Mouse (Mus musculus) forebrain, postnatal 0 days (tissue): Measurements from ENCODE around the gene Rgs8. TPM values are rescaled to one million over a fixed set of nuclear protein-coding genes. Genes with fewer than 3 reads are reported as not detected.

Experiments used
- ATAC-seq: fragments of 200-750 bp; cut with Nextera tagmentation; 2 replicates; pipeline ENCODE4 v1.8.0; 2017; ENCODE audit warnings: mild to moderate bottlenecking, moderate library complexity
- DNase-seq: peaks from one replicate; pipeline ENCODE4 v3.0.0-alpha.2; 2015
- H3K27ac ChIP-seq: fragments of 300-500 bp; sonication (generic); 2 replicates; pipeline ENCODE4 v1.5.1; 2014; ENCODE audit warnings: low read depth, mild to moderate bottlenecking, antibody characterized with exemption, low read length, moderate library complexity, mixed read lengths
- H3K27me3 ChIP-seq: fragments of 300-500 bp; sonication (generic); 2 replicates; pipeline ENCODE4 v1.6.1; 2014; ENCODE audit warnings: mild to moderate bottlenecking, low read length, mixed read lengths; ENCODE audit not compliant: insufficient read depth
- H3K36me3 ChIP-seq: fragments of 300-500 bp; sonication (generic); 2 replicates; pipeline ENCODE4 v1.6.1; 2014; ENCODE audit warnings: mild to moderate bottlenecking, moderate library complexity; ENCODE audit not compliant: insufficient read depth
- H3K4me1 ChIP-seq: fragments of 300-500 bp; sonication (generic); 2 replicates; pipeline ENCODE4 v1.6.1; 2014; ENCODE audit warnings: antibody characterized with exemption; ENCODE audit not compliant: insufficient read depth
- H3K4me2 ChIP-seq: fragments of 300-500 bp; sonication (generic); 2 replicates; pipeline ENCODE4 v1.6.1; 2014; ENCODE audit warnings: low read depth, mild to moderate bottlenecking, moderate library complexity
- H3K4me3 ChIP-seq: fragments of 300-500 bp; sonication (generic); 2 replicates; pipeline ENCODE4 v1.5.1; 2014; ENCODE audit warnings: low read depth, low read length, mixed read lengths
- H3K9ac ChIP-seq: fragments of 300-500 bp; sonication (generic); 2 replicates; pipeline ENCODE4 v1.6.1; 2014; ENCODE audit warnings: mild to moderate bottlenecking
- H3K9me3 ChIP-seq: fragments of 300-500 bp; sonication (generic); 2 replicates; pipeline ENCODE4 v1.6.1; 2016; ENCODE audit warnings: low read length
- CTCF ChIP-seq: sonication (generic); IDR thresholded peaks from 2 replicates; pipeline ENCODE4 v1.5.1; 2016; ENCODE audit warnings: antibody characterized with exemption, control low read depth, low read depth
- WGBS: fragments of 180-500 bp; shearing (Covaris S2); extraction: QIAGEN DNeasy Blood & Tissue Kit; methylation state at CpG from one replicate; pipeline ENCODE4 v1.1.7; 2014; 5-methylcytosine and 5-hydroxymethylcytosine counted together
- polyA plus RNA-seq: library from polyadenylated mRNA; unstranded; fragments of >200 nt; fragmentation: Nextera tagmentation; extraction: Ambion mirVana; gene quantifications from 2 replicates; pipeline ENCODE4 v1.2.1, GENCODE M21; 2015
- total RNA-seq: library from RNA; depleted of rRNA; stranded (reverse); fragments of >200 nt; gene quantifications from 2 replicates; pipeline ENCODE4 v1.2.3, GENCODE M21; 2014

The Rgs8 gene
- total and polyA plus RNA-seq, 2 experiments from 2014 or later: 16.6 to 22.7 TPM

- 4% methylated on average over 9 of the region's 9 CpGs for WGBS
- DNase-seq: peak; percentile 63
- TF ChIP-seq CTCF: no peak
- H3K36me3 ChIP-seq: no peaks in the 10 kb centered on the region
- H3K4me2 ChIP-seq: peak overlapping the region; percentile 39
- H3K4me1 ChIP-seq: peaks cover 18% of the 10 kb centered on the region
- H3K9ac ChIP-seq: 0 out of 2 replicates have a peak overlapping the region, but pooled peaks have one; percentile 14
- H3K27ac ChIP-seq: peak overlapping the region; percentile 73
- H3K27me3 ChIP-seq: no peaks in the 10 kb centered on the region
- no peaks in the 10 kb centered on the region for H3K9me3 ChIP-seq
- H3K4me3 ChIP-seq: no peak overlapping the region
- ATAC-seq: peak; percentile 80
These were observed 11.3 kb upstream of the Rgs8 start for GRCm38 (mm10) chr1:153641492-153641939.

DNA sequence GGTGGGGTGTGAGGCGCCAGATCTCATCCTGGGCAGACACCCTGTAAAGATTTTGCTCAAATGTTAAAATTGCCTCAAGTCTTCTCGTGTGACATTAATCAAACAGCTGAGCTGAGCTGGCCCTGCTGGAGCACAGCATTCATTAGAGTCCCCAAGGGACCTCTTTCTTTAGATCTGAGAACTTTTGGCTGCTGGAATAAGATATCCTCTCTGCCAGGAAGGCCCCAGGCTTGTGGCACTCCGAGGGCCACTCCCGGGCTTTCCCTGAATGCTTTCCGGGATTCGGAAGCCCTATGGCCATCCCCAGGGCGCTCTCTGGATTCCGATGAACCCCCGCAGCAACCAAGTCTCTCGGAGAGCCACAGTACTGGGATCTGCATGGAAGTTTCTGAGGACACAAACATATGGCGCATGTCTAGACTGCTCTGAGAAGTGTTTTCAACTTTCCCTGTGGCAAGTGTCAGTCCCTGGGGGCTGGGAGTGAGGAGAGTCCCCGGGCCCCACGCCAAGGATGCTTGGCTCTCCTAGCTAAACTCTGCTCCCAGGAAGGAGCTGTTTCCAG, 10.8 kb upstream of the Rgs8 start:
- ATAC-seq (peak; percentile 87), DNase-seq (peak; percentile 81)
- no peaks in the 10 kb centered on the region for H3K36me3 ChIP-seq
- H3K9ac ChIP-seq: 0 out of 2 replicates have a peak overlapping the region, but pooled peaks have one; percentile 14
- peak overlapping the region; percentile 73 for H3K27ac ChIP-seq
- H3K9me3 ChIP-seq: no peaks in the 10 kb centered on the region
- TF ChIP-seq CTCF: no peak
- no peak overlapping the region for H3K4me3 ChIP-seq
- peak overlapping the region; percentile 39 for H3K4me2 ChIP-seq
- H3K27me3 ChIP-seq: no peaks in the 10 kb centered on the region
- peaks cover 18% of the 10 kb centered on the region for H3K4me1 ChIP-seq
- WGBS: 6% methylated on average over 13 of the region's 13 CpGs

DNA sequence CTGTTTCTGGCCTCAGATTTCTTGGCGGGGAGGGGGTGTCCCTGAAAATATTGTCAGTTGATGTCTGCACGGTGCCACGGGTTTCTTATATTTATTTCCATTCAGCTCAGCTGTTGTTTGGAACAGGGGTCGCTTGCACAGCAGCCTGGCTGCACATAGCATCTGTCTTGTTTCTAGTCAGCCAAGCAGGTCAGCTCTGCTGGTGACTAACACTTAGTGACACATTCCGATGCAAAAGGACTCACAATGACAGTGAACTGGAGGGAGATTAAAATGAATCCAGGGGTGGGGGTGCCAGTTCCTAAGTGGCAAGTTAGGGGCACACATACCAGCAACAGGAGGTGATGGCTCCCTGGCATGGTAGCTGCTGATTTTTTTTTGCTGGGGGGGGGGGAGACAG, 849 bp downstream of the Rgs8 start:
- WGBS: 11% methylated on average over 5 of the region's 5 CpGs
- peak overlapping the region; percentile 62 for H3K27ac ChIP-seq

DNA sequence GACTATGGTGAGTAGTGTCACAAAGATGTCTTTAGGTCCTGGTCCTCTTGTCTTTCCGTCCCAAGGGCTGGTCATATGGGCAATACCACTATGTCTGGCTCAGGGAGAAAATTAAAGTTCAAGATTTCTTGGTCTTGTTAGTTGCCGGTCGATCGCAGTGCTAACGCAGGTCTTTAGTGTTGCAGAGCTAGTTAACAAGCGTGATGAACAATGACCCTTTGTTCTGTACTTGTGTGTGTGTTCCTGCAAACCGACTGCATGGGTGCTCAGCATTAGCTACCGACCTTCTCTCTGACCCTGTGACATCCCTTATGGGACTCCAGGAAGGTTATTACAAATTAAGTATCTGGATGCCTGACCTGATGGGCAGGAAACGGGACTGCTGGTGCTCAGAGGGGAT, 6.8 kb downstream of the Rgs8 start:
- H3K9ac ChIP-seq: peak overlapping the region; percentile 28; the same call in 1 of the 2 replicates

More for the DNA sequence above, 849 bp downstream of the Rgs8 start:
- DNase-seq: no peak
- Histone ChIP-seq H3K9ac (peak overlapping the region; percentile 56; the same call in 1 of the 2 replicates), H3K27me3 (no peaks in the 10 kb centered on the region), H3K4me1 (0 out of 2 replicates have a peak, but pooled peaks cover 13% of the 10 kb centered on the region), H3K9me3 (no peaks in the 10 kb centered on the region), H3K36me3 (no peaks in the 10 kb centered on the region), H3K4me2 (peak overlapping the region; percentile 78), H3K4me3 (peak overlapping the region; percentile 44)
- TF ChIP-seq CTCF: no peak
- ATAC-seq: no peak

DNA sequence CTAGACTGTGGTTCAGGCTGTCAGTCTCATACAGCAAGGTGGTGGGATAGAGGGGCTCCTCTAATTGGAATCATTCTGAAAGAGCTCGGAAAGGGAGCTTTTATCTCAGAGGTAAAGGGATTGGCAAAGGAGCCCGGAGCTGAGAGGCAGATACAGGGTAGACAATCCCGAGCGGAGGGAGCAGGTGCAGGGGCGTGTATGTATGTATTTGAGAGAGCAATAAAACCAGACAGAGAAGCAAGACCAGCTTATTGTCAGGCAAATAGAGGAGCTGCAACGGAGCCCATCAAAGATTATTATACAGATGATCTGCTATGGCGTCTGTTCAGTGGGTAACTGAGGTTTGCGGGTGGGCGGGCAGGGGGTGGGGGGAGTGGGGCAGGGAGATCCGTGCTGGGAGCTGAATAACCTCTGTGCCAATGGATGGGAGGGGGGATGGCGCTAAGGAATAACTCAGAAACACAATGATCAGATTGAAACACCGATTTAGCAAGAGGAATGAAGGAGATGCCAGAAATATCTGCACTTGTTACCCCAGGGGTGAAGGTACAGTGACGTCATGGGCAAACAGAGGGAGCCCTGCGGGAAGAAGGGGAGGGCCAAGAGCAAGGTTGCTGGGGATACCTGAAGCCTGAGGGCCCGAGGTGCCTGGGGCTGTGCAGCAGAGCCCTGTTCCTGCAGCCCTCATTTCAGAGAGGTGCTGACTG, 8.3 kb downstream of the Rgs8 start:
- DNase-seq: no peak
- Histone ChIP-seq H3K4me3 (0 out of 2 replicates have a peak overlapping the region, but pooled peaks have one; percentile 3), H3K9me3 (no peaks in the 10 kb centered on the region), H3K36me3 (no peaks in the 10 kb centered on the region), H3K27me3 (no peaks in the 10 kb centered on the region), H3K27ac (peak overlapping the region; percentile 62), H3K9ac (peak overlapping the region; percentile 28; the same call in 1 of the 2 replicates), H3K4me1 (peaks cover 35% of the 10 kb centered on the region), H3K4me2 (peak overlapping the region; percentile 40)
- no peak for TF ChIP-seq CTCF
- peak; percentile 26; the same call in 1 of the 2 replicates for ATAC-seq
- WGBS: 5% methylated on average over 15 of the region's 15 CpGs

More for the DNA sequence above, 6.8 kb downstream of the Rgs8 start:
- H3K27me3 ChIP-seq: no peaks in the 10 kb centered on the region
- no peaks in the 10 kb centered on the region for H3K9me3 ChIP-seq
- no peak for TF ChIP-seq CTCF
- H3K4me3 ChIP-seq: no peak overlapping the region
- peaks cover 22% of the 10 kb centered on the region for H3K4me1 ChIP-seq
- no peak overlapping the region for H3K27ac ChIP-seq
- 15% methylated on average over 9 of the region's 9 CpGs for WGBS
- H3K36me3 ChIP-seq: no peaks in the 10 kb centered on the region
- H3K4me2 ChIP-seq: 0 out of 2 replicates have a peak overlapping the region, but pooled peaks have one; percentile 9
- DNase-seq (no peak), ATAC-seq (no peak)

GRCm38 (mm10) chr1:153661689-153662002, 8.8 kb downstream of the Rgs8 start:
- WGBS: 32% methylated on average over 4 of the region's 4 CpGs
- H3K9me3 ChIP-seq: no peaks in the 10 kb centered on the region
- H3K27me3 ChIP-seq: no peaks in the 10 kb centered on the region
- 0 out of 2 replicates have a peak overlapping the region, but pooled peaks have one; percentile 3 for H3K4me3 ChIP-seq
- peak overlapping the region; percentile 62 for H3K27ac ChIP-seq
- ATAC-seq (no peak), DNase-seq (no peak)
- no peak for TF ChIP-seq CTCF
- H3K36me3 ChIP-seq: no peaks in the 10 kb centered on the region
- H3K4me2 ChIP-seq: peak overlapping the region; percentile 40
- peak overlapping the region; percentile 28; the same call in 1 of the 2 replicates for H3K9ac ChIP-seq
- H3K4me1 ChIP-seq: peaks cover 36% of the 10 kb centered on the region

- Histone ChIP-seq H3K27me3 (no peaks in the 10 kb centered on the region), H3K4me3 (no peak overlapping the region), H3K9me3 (no peaks in the 10 kb centered on the region), H3K4me2 (no peak overlapping the region), H3K36me3 (no peaks in the 10 kb centered on the region), H3K9ac (no peak overlapping the region), H3K4me1 (peaks cover 39% of the 10 kb centered on the region), H3K27ac (no peak overlapping the region)
- TF ChIP-seq CTCF: no peak
- ATAC-seq (no peak), DNase-seq (no peak)
- 23% methylated on average over 4 of the region's 4 CpGs for WGBS
These were observed 9.5 kb downstream of the Rgs8 start for GRCm38 (mm10) chr1:153662362-153662761.
